Mouse (Mus musculus) thymus, adult 2 months (tissue): ENCODE data around the gene Dut.

Source experiments
- CTCF ChIP-seq: fragments of 200-500 bp; IDR thresholded peaks from 2 replicates; pipeline ENCODE4 v1.5.1; 2012; ENCODE audit warnings: mild to moderate bottlenecking, control low read depth, low read length, moderate library complexity, borderline replicate concordance; ENCODE audit not compliant: control insufficient read depth, poor library complexity, insufficient read depth; ENCODE audit errors: extremely low read depth
- POLR2A ChIP-seq: fragments of 200-500 bp; IDR thresholded peaks from 2 replicates; pipeline ENCODE4 v1.6.1; 2012; ENCODE audit warnings: mild to moderate bottlenecking, low read length, control low read depth, moderate library complexity; ENCODE audit not compliant: control insufficient read depth, poor library complexity, insufficient read depth; ENCODE audit errors: extremely low read depth

- no peak for TF ChIP-seq CTCF
- no peak for TF ChIP-seq POLR2A
Observed at GRCm38 (mm10) chr2:125217286-125217685, 29.7 kb upstream of the Dut start.
